Mouse (Mus musculus): ENCODE data around the gene Lrrc75a.

GRCm38 (mm10) chr11:62587034-62587433 lies 61.3 kb downstream of the Lrrc75a start:
- TF ChIP-seq CTCF (IDR thresholded peaks at IDR 0.05; ENCODE audit: low read depth, low read length) = no peak
- TF ChIP-seq POLR2A (IDR thresholded peaks at IDR 0.05; ENCODE audit: borderline replicate concordance, low read depth, low read length) = no peak

Data from bone marrow macrophage, adult 2 months (primary cell).